Mouse (Mus musculus): ENCODE data around the gene Themis3.

The Themis3 gene

GRCm38 (mm10) chr17:66594435-66594834, at the start of gene Themis3:
Gene Themis3, minus strand, starts transcription at chr17:66594621.
- DNase-seq (ENCODE audit: low spot score in 2 of 2): no peak

- DNase-seq (ENCODE audit: low spot score in 2 of 2): no peak
Measured at GRCm38 (mm10) chr17:66637951-66638722, 43.7 kb upstream of the Themis3 start.

GRCm38 (mm10) chr17:66619996-66620656, 25.7 kb upstream of the Themis3 start:
- no peak for DNase-seq (ENCODE audit: low spot score in 2 of 2)

- DNase-seq (ENCODE audit: low spot score in 2 of 2): no peak
Measured at GRCm38 (mm10) chr17:66619255-66619826, 24.9 kb upstream of the Themis3 start.

- no peak for DNase-seq (ENCODE audit: low spot score in 2 of 2)
Measured at GRCm38 (mm10) chr17:66610032-66610431, 15.6 kb upstream of the Themis3 start.

GRCm38 (mm10) chr17:66604931-66605330, 10.5 kb upstream of the Themis3 start:
- no peak for DNase-seq (ENCODE audit: low spot score in 2 of 2)

- no peak for DNase-seq (ENCODE audit: low spot score in 2 of 2)
Measured at GRCm38 (mm10) chr17:66601171-66601570, 6.8 kb upstream of the Themis3 start.

- DNase-seq (ENCODE audit: low spot score in 2 of 2): no peak
Measured at GRCm38 (mm10) chr17:66595867-66596266, 1.4 kb upstream of the Themis3 start.

- DNase-seq (ENCODE audit: low spot score in 2 of 2): no peak
Measured at GRCm38 (mm10) chr17:66595256-66595655, 835 bp upstream of the Themis3 start.

GRCm38 (mm10) chr17:66590353-66591075, 3.9 kb downstream of the Themis3 start:
- no peak for DNase-seq (ENCODE audit: low spot score in 2 of 2)

- no peak for DNase-seq (ENCODE audit: low spot score in 2 of 2)
Measured at GRCm38 (mm10) chr17:66589864-66590263, 4.6 kb downstream of the Themis3 start.

- DNase-seq (ENCODE audit: low spot score in 2 of 2): no peak
Measured at GRCm38 (mm10) chr17:66586741-66587140, 7.7 kb downstream of the Themis3 start.

GRCm38 (mm10) chr17:66586078-66586477, 8.3 kb downstream of the Themis3 start:
- DNase-seq (ENCODE audit: low spot score in 2 of 2): no peak

GRCm38 (mm10) chr17:66580990-66581389, 13.4 kb downstream of the Themis3 start:
- DNase-seq (ENCODE audit: low spot score in 2 of 2): no peak

- DNase-seq (ENCODE audit: low spot score in 2 of 2): peak; percentile 69 to 80
Measured at GRCm38 (mm10) chr17:66578007-66578406, 16.4 kb downstream of the Themis3 start.

- no peak for DNase-seq (ENCODE audit: low spot score in 2 of 2)
Measured at GRCm38 (mm10) chr17:66577507-66577906, 16.9 kb downstream of the Themis3 start.

GRCm38 (mm10) chr17:66572677-66573060, 21.8 kb downstream of the Themis3 start:
- DNase-seq (ENCODE audit: low spot score in 2 of 2): peak in 1 of 2 experiments; percentile 32

- no peak for DNase-seq (ENCODE audit: low spot score in 2 of 2)
Measured at GRCm38 (mm10) chr17:66571860-66572676, 22.4 kb downstream of the Themis3 start.

GRCm38 (mm10) chr17:66564213-66564612, 30.2 kb downstream of the Themis3 start:
- peak; percentile 22 to 29 for DNase-seq (ENCODE audit: low spot score in 2 of 2)

- no peak for DNase-seq (ENCODE audit: low spot score in 2 of 2)
Measured at GRCm38 (mm10) chr17:66563551-66563950, 30.9 kb downstream of the Themis3 start.

GRCm38 (mm10) chr17:66561380-66561779, 33.0 kb downstream of the Themis3 start:
- DNase-seq (ENCODE audit: low spot score in 2 of 2): no peak

Measured in right cerebral cortex, adult 2 months (tissue).